Mouse (Mus musculus) liver, embryonic 14.5 days (tissue): Measurements from ENCODE around the gene C8g. TPM values are rescaled to one million over a fixed set of nuclear protein-coding genes. Genes with fewer than 3 reads are reported as not detected.
A peak's percentile ranks its signal among the peaks of the same experiment; 100 is the strongest.

ENCODE experiments used
- ATAC-seq: fragments of 200-750 bp; cut with Nextera tagmentation; 2 replicates; pipeline ENCODE4 v1.8.0; 2017; ENCODE audit warnings: moderate number of reproducible peaks, mild to moderate bottlenecking, moderate library complexity; ENCODE audit not compliant: insufficient read depth
- DNase-seq, 3 experiments: peaks; one replicate each; pipeline ENCODE4 v3.0.0-alpha.2; 2012 to 2013; ENCODE audit warnings: low read depth in 3 of 3, low spot score in 3 of 3
- H3K27ac ChIP-seq: fragments of 300-500 bp; sonication (generic); 2 replicates; pipeline ENCODE4 v1.5.1; 2014; ENCODE audit warnings: moderate library complexity, mild to moderate bottlenecking, control low read depth, inconsistent platforms
- H3K27me3 ChIP-seq: fragments of 300-500 bp; sonication (generic); 2 replicates; pipeline ENCODE4 v1.6.1; 2014; ENCODE audit warnings: mild to moderate bottlenecking, low read length, moderate library complexity; ENCODE audit not compliant: control insufficient read depth, insufficient read depth
- H3K36me3 ChIP-seq: fragments of 300-500 bp; sonication (generic); replicated peaks from 2 replicates; pipeline ENCODE4 v1.6.1; 2014; ENCODE audit warnings: low read depth; ENCODE audit not compliant: control insufficient read depth, insufficient read depth
- H3K4me1 ChIP-seq, 2 experiments: fragments of 200-500 bp in 1 of 2; fragments of 300-500 bp in 1 of 2; sonication (generic) in 1 of 2; replicated peaks; 2 replicates each; pipeline ENCODE4 v1.6.1; 2012 to 2014; ENCODE audit warnings: antibody characterized with exemption in 1 of 2, inconsistent platforms in 1 of 2, low read length in 1 of 2; ENCODE audit not compliant: control insufficient read depth in 2 of 2, insufficient read depth in 2 of 2
- H3K4me2 ChIP-seq: fragments of 300-500 bp; sonication (generic); 2 replicates; pipeline ENCODE4 v1.6.1; 2014; ENCODE audit warnings: low read depth, mild to moderate bottlenecking, control low read depth, moderate library complexity
- H3K4me3 ChIP-seq, 2 experiments: fragments of 200-500 bp in 1 of 2; fragments of 300-500 bp in 1 of 2; sonication (generic) in 1 of 2; 2 replicates each; pipeline ENCODE4 v1.5.1; 2012 to 2014; ENCODE audit warnings: low read depth in 2 of 2, low read length in 2 of 2, mild to moderate bottlenecking in 2 of 2, control low read depth in 1 of 2, inconsistent platforms in 1 of 2, moderate library complexity in 1 of 2; ENCODE audit not compliant: insufficient read depth in 1 of 2
- H3K9ac ChIP-seq: fragments of 300-500 bp; sonication (generic); replicated peaks from 2 replicates; pipeline ENCODE4 v1.6.1; 2014; ENCODE audit warnings: mild to moderate bottlenecking, control low read depth, moderate library complexity
- H3K9me3 ChIP-seq: fragments of 300-500 bp; sonication (generic); 2 replicates; pipeline ENCODE4 v1.6.1; 2016; ENCODE audit warnings: low read length, mixed read lengths; ENCODE audit not compliant: control insufficient read depth
- CTCF ChIP-seq: IDR thresholded peaks from 2 replicates; pipeline ENCODE4 v1.5.1; 2016; ENCODE audit warnings: antibody characterized with exemption, low read depth, control low read depth
- EP300 ChIP-seq: IDR thresholded peaks from 2 replicates; pipeline ENCODE4 v1.6.1; 2016; ENCODE audit warnings: antibody characterized with exemption, low read depth
- WGBS: fragments of 180-500 bp; shearing (Covaris S2); extraction: QIAGEN DNeasy Blood & Tissue Kit; methylation state at CpG from one replicate; pipeline ENCODE4 v1.1.7; 2014; ENCODE audit not compliant: insufficient replicate concordance; 5-methylcytosine and 5-hydroxymethylcytosine counted together
- polyA plus RNA-seq, 2 experiments: library from polyadenylated mRNA; depleted of rRNA in 1 of 2; stranded (reverse) in 1 of 2; unstranded in 1 of 2; fragments of >200 nt; fragmentation: Nextera tagmentation in 1 of 2; extraction: Ambion mirVana in 1 of 2; gene quantifications; 2 replicates each; pipeline versions ENCODE4 v1.2.1 to v1.2.3; 2012 to 2014

The C8g gene
- polyA plus RNA-seq, 2 experiments = 26.7 to 57.9 TPM

DNA sequence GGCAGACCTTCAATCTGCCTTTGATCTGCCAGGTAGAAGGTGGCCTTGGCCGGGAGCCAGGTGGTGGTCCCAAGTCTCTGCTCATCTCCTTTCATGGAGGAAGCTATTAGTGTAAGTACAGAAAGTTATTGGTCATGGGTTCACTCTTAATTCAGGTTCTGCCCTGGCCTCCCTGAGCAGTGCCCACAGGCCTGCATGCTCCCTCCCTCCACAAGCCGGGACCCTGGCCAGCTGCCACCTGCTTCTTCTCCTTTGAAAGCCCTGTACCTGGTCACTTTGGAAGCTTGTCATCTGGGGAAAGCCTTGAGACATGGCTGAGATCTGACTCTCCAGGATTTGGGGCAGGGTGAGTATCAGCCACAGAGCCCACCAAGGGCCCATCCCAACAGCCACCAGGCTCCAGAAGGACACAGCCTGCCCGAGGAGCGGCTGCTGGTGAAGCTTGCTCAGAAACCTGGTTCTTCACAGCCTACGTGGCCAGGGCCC is 8.0 kb downstream of the C8g start, which contains the start of gene Lcn12:
TSS of gene Lcn12 (minus strand) at position 436 of the 486 bp plus-strand sequence.
- 76% methylated on average over 5 of the region's 5 CpGs for WGBS
- no peak for TF ChIP-seq CTCF
- no peak for TF ChIP-seq EP300
- ATAC-seq = no peak

DNA sequence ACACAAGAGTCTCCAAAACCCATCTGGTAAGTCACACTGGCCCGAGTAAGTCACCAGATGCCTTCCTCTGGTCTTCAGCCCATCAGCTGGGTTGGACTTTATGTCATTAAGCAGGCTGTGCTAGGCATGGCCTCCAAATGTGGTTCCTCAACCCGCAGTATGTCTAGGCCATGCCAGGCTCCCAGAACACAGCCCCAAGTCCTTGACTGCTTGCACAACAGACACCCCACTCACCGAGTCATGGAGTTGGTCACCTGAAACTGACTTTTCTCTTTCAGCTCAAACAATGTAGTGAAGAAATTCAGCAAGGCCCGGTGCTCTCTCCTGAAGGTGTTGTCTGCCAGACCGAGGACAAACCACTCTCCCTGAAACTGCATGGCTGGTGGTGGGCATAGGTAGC is 8.5 kb downstream of the C8g start:
- no peak overlapping the region for H3K9ac ChIP-seq
- TF ChIP-seq EP300 (no peak), CTCF (no peak)
- no peak overlapping the region for H3K4me2 ChIP-seq
- H3K4me3 ChIP-seq = no peak overlapping the region
- ATAC-seq = no peak
- H3K36me3 ChIP-seq = no peaks in the 10 kb centered on the region
- H3K27me3 ChIP-seq = no peaks in the 10 kb centered on the region
- no peak for DNase-seq
- WGBS = 51% methylated on average over 5 of the region's 5 CpGs
- no peak overlapping the region for H3K27ac ChIP-seq
- peaks cover 0 to 4% of the 10 kb centered on the region in 2 experiments; a peak in 1 of 4 replicates for H3K4me1 ChIP-seq
- H3K9me3 ChIP-seq = no peaks in the 10 kb centered on the region

More for the DNA sequence above, 8.0 kb downstream of the C8g start, which contains the start of gene Lcn12:
- Histone ChIP-seq H3K9ac (no peak within 1 kb of the TSS), H3K27ac (no peak within 1 kb of the TSS), H3K9me3 (no peaks in the 10 kb centered on the region), H3K36me3 (no peaks in the 10 kb centered on the region), H3K4me2 (no peak within 1 kb of the TSS), H3K27me3 (no peaks in the 10 kb centered on the region), H3K4me3 (no peak within 1 kb of the TSS), H3K4me1 (peaks cover 0 to 2% of the 10 kb centered on the region in 2 experiments; a peak in 1 of 4 replicates)
- no peak for DNase-seq

DNA sequence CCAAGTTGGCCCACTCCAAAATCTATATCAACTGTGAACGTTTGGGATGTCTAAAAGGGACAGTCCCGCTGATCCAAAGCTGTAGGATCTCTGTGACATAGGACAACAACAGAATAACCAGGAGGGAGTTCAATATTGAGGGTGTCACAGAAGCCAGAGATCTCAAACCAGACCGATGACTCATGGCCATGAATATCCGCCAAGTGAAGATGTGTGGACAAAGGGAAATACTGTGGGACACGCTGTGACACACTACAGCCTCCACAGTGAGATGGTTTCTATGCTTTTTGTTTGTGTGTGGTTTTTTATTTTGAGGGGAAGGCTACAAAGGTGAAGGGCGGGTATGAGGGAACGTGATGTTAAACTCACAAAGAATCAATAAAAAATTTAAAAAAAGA is 12.8 kb downstream of the C8g start:
- TF ChIP-seq EP300 (no peak), CTCF (no peak)
- peaks cover 0 to 20% of the 10 kb centered on the region in 2 experiments; a peak in 2 of 4 replicates for H3K4me1 ChIP-seq
- H3K36me3 ChIP-seq = no peaks in the 10 kb centered on the region
- no peak overlapping the region for H3K4me3 ChIP-seq
- no peak overlapping the region for H3K27ac ChIP-seq
- no peaks in the 10 kb centered on the region for H3K27me3 ChIP-seq
- no peak for ATAC-seq
- no peak overlapping the region; the same call in 1 of the 2 replicates for H3K4me2 ChIP-seq
- H3K9ac ChIP-seq = no peak overlapping the region
- WGBS = 64% methylated on average over 7 of the region's 7 CpGs
- no peaks in the 10 kb centered on the region for H3K9me3 ChIP-seq
- DNase-seq = no peak

DNA sequence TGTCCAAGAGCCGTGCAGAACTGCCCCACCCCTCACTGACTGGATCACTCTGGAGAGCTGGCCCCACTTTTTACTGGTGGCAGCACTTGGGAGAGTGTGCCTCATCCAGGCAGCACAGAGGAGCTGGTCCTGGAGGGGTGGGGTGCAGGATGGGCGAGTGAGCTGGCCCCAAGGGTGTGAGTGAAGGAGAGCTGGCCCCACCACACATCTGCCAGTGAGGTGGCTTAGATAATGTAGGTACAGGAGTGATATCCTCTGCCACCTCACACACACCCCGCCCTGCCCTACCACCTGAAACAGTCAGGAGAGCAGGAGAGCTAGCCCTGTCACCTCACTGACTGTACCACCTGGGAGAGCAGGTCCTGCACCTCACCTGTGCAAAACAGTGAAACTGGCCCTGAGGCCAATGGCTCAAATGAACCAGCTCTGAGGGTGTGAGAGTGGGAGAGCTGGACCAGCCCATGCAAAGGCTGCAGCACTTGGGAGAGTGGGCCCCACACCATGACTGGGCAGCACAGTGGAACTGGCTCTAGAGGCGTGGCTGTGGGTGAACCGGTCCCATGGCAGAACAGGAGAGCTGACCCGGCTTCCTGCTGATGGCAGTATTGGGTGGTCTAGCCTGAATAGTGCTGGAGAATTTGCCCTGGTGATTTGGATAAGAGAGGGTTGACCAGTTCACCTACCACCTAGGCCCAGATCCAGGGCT is 13.4 kb downstream of the C8g start:
- Histone ChIP-seq H3K4me2 (peak overlapping the region; percentile 2), H3K27ac (no peak overlapping the region), H3K27me3 (no peaks in the 10 kb centered on the region), H3K9ac (no peak overlapping the region), H3K4me1 (peaks cover 0 to 20% of the 10 kb centered on the region in 2 experiments; a peak in 2 of 4 replicates), H3K4me3 (no peak overlapping the region), H3K36me3 (no peaks in the 10 kb centered on the region), H3K9me3 (no peaks in the 10 kb centered on the region)
- ATAC-seq (peak; percentile 77), DNase-seq (no peak)
- WGBS = 56% methylated on average over 6 of the region's 6 CpGs
- TF ChIP-seq EP300 = no peak
- TF ChIP-seq CTCF = no peak

DNA sequence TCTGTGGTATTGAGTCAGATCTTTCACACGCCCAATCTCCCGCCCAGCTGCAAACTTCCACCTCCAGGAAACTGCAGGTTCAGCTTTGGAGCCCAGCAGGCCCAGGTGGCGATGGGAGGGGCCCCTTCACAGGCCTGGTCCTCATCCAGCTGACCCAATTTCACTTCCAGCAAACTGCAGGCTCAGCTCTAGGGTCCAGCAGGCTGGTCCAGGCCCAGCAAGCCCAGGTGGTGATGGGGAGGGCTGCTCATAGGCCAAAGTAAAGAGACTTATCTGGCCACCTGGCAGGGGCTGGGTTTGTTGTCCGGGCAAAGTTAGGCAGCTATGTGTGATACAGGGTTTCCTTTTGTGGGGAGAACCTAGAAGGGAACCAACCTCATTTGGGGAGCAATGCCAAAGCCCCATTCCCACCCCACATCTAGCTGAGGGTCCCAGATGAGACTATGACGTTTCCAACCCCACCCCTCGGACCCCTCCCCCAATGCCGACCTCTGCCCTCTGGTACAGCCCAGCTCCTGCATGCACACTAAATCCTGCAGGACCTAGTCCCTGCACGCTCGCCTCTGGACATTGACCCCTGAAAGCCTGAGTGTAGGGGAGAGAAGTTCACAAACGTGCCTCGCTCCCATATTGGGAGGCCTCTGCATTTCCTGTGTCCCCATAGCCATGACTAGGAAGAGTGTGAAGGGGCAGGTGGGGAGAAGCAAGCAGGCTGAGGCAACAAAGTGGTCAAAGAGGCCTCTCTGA is 16.4 kb downstream of the C8g start:
- peaks cover 0 to 20% of the 10 kb centered on the region in 2 experiments; a peak in 2 of 4 replicates for H3K4me1 ChIP-seq
- ATAC-seq (peak; percentile 66), DNase-seq (no peak)
- H3K4me2 ChIP-seq = no peak overlapping the region
- H3K27me3 ChIP-seq = no peaks in the 10 kb centered on the region
- WGBS = 56% methylated on average over 11 of the region's 11 CpGs
- TF ChIP-seq EP300 (no peak), CTCF (no peak)
- H3K36me3 ChIP-seq = no peaks in the 10 kb centered on the region
- no peak overlapping the region for H3K4me3 ChIP-seq
- H3K27ac ChIP-seq = no peak overlapping the region
- no peaks in the 10 kb centered on the region for H3K9me3 ChIP-seq
- no peak overlapping the region for H3K9ac ChIP-seq
